Mouse (Mus musculus) neural tube, embryonic 11.5 days (tissue): ENCODE measurements around the gene Hsd17b2. TPM values are rescaled to one million over a fixed set of nuclear protein-coding genes. Genes with fewer than 3 reads are reported as not detected.
"Not testable (repeated sequence)": the region's sequence is repeated elsewhere in the genome, so short reads cannot be mapped to it uniquely, and the experiment has no call there.

ENCODE experiments used
- ATAC-seq: fragments of 200-750 bp; cut with Nextera tagmentation; 2 replicates; pipeline ENCODE4 v1.8.0; 2017; ENCODE audit warnings: moderate number of reproducible peaks, mild to moderate bottlenecking, moderate TSS enrichment, moderate library complexity; ENCODE audit not compliant: insufficient read depth, low FRiP score, low TSS enrichment
- DNase-seq: peaks from one replicate; pipeline ENCODE4 v3.0.0-alpha.2; 2015; ENCODE audit warnings: low spot score
- H3K27ac ChIP-seq: fragments of 300-500 bp; sonication (generic); 2 replicates; pipeline ENCODE4 v1.5.1; 2014; ENCODE audit warnings: low read depth, mild to moderate bottlenecking, low read length
- H3K27me3 ChIP-seq: fragments of 300-500 bp; sonication (generic); 2 replicates; pipeline ENCODE4 v1.6.1; 2014; ENCODE audit warnings: mild to moderate bottlenecking, low read length, mixed read lengths; ENCODE audit not compliant: control insufficient read depth, insufficient read depth
- H3K36me3 ChIP-seq: fragments of 300-500 bp; sonication (generic); 2 replicates; pipeline ENCODE4 v1.6.1; 2014; ENCODE audit warnings: mild to moderate bottlenecking, low read length, moderate library complexity, mixed read lengths; ENCODE audit not compliant: control insufficient read depth, insufficient read depth
- H3K4me1 ChIP-seq: fragments of 300-500 bp; sonication (generic); 2 replicates; pipeline ENCODE4 v1.6.1; 2014; ENCODE audit warnings: low read length, mixed read lengths; ENCODE audit not compliant: control insufficient read depth, insufficient read depth
- H3K4me2 ChIP-seq: fragments of 300-500 bp; sonication (generic); 2 replicates; pipeline ENCODE4 v1.6.1; 2014; ENCODE audit warnings: low read depth, mild to moderate bottlenecking, moderate library complexity
- H3K4me3 ChIP-seq: fragments of 300-500 bp; sonication (generic); 2 replicates; pipeline ENCODE4 v1.5.1; 2014; ENCODE audit warnings: low read depth, low read length
- H3K9ac ChIP-seq: fragments of 300-500 bp; sonication (generic); 2 replicates; pipeline ENCODE4 v1.6.1; 2014; ENCODE audit warnings: mild to moderate bottlenecking, low read length
- H3K9me3 ChIP-seq: fragments of 300-500 bp; sonication (generic); 2 replicates; pipeline ENCODE4 v1.6.1; 2016; ENCODE audit warnings: low read length; ENCODE audit not compliant: control insufficient read depth
- WGBS: fragments of 180-500 bp; shearing (Covaris S2); extraction: QIAGEN DNeasy Blood & Tissue Kit; methylation state at CpG from one replicate; pipeline ENCODE4 v1.1.7; 2014; 5-methylcytosine and 5-hydroxymethylcytosine counted together
- polyA plus RNA-seq: library from polyadenylated mRNA; unstranded; fragments of >200 nt; fragmentation: Nextera tagmentation; extraction: Ambion mirVana; gene quantifications from 2 replicates; pipeline ENCODE4 v1.2.1, GENCODE M21; 2014

Hsd17b2 gene
- polyA plus RNA-seq, 1 experiment from 2014 or later, result not detected

DNA sequence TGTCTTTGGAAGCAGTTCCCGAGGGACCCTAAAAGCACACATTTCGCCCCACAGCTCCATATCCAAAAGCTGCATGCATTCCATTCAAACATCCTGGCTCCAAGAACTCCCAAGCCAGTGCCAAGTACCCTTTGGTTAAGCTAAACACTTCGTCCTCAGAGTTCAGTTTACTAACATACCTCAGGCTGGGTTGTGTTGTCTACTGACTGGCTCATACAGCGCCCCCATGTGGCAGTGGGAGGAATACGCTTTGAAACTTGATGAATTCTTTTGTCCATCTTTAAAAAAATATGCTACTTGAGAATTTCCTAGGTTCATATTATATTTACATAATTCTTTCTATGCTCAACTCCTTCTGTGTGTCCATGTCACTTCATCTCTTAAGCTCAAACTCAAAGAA is 25.9 kb downstream of the Hsd17b2 start:
- DNase-seq (no peak), ATAC-seq (no peak)
- Histone ChIP-seq H3K4me3 (no peak overlapping the region), H3K36me3 (no peaks in the 10 kb centered on the region), H3K4me2 (no peak overlapping the region), H3K4me1 (no peaks in the 10 kb centered on the region), H3K9me3 (no peaks in the 10 kb centered on the region), H3K27me3 (no peaks in the 10 kb centered on the region), H3K9ac (no peak overlapping the region), H3K27ac (no peak overlapping the region)
- WGBS, result 64% methylated on average over 5 of the region's 5 CpGs

GRCm38 (mm10) chr8:117728234-117728633 is 26.5 kb downstream of the Hsd17b2 start:
- no peaks in the 10 kb centered on the region for H3K9me3 ChIP-seq
- DNase-seq, result no peak
- no peaks in the 10 kb centered on the region for H3K27me3 ChIP-seq
- H3K4me3 ChIP-seq, result no peak overlapping the region
- WGBS, result 82% methylated on average over 4 of the region's 4 CpGs
- H3K4me1 ChIP-seq, result no peaks in the 10 kb centered on the region
- H3K4me2 ChIP-seq, result no peak overlapping the region
- H3K36me3 ChIP-seq, result no peaks in the 10 kb centered on the region
- H3K9ac ChIP-seq, result no peak overlapping the region
- H3K27ac ChIP-seq, result no peak overlapping the region
- ATAC-seq, result no peak

DNA sequence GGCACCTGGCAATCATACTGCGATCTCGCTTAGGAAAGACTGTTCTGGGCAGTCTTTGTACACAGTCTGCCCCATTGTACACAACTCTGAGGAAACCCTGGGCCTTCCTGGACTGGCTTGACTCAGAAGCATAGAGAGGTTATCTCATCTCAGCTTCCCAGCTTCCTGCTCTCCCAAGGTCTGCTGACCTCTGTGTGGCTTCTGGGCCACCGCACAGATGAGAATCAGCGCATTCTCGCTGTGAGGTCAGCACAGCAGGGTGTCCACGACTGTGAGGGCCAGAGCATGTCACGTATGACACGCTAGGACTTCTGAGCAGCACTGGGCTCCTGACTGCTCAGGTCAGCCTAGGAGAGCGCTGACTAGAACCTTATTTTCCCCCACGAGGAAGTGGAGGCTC is 29.3 kb downstream of the Hsd17b2 start:
- Histone ChIP-seq H3K36me3 (no peaks in the 10 kb centered on the region), H3K27me3 (no peaks in the 10 kb centered on the region), H3K4me2 (no peak overlapping the region), H3K4me3 (no peak overlapping the region), H3K27ac (no peak overlapping the region), H3K4me1 (no peaks in the 10 kb centered on the region), H3K9ac (no peak overlapping the region), H3K9me3 (no peaks in the 10 kb centered on the region)
- WGBS, result 46% methylated on average over 10 of the region's 10 CpGs
- DNase-seq, result no peak
- no peak for ATAC-seq

GRCm38 (mm10) chr8:117736657-117737175 is 35.0 kb downstream of the Hsd17b2 start:
- H3K4me1 ChIP-seq, result no peaks in the 10 kb centered on the region
- H3K9me3 ChIP-seq, result no peaks in the 10 kb centered on the region
- DNase-seq (no peak), ATAC-seq (no peak)
- no peaks in the 10 kb centered on the region for H3K27me3 ChIP-seq
- no peak overlapping the region for H3K27ac ChIP-seq
- 80% methylated on average over 3 of the region's 3 CpGs for WGBS
- no peak overlapping the region for H3K9ac ChIP-seq
- no peak overlapping the region for H3K4me2 ChIP-seq
- no peak overlapping the region for H3K4me3 ChIP-seq
- no peaks in the 10 kb centered on the region for H3K36me3 ChIP-seq

GRCm38 (mm10) chr8:117738206-117738605 is 36.5 kb downstream of the Hsd17b2 start:
- not testable (repeated sequence) for H3K4me1 ChIP-seq

DNA sequence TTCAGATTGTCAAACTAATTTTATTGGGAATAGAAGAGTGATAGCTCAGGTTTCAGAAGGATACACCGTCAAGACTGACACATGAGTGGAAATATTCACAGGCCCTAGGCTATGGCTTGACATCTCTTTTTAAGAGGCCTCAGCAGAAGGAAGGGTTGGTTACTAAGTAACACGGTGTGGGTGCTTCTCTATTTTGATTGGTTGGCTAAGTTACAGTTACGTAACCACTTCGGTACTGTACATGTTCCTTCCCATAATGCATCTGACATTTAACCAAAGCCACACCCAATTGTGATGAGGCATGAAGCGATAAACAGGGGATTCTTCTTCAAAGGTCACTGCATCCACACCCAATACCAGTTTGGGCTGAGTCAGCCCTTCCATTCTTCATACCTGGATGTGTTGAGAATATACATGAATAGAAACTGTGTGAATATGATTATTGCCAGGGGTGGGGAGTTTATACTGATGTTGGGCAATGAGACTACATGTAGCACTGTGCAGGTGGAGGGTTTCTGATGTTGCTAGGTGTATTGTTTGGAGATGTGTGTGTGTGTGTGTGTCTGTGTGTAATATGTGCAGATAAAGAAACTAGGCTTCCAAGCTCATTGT is 38.8 kb downstream of the Hsd17b2 start:
- Histone ChIP-seq H3K36me3 (no peaks in the 10 kb centered on the region), H3K9me3 (no peaks in the 10 kb centered on the region), H3K27ac (no peak overlapping the region), H3K4me1 (no peaks in the 10 kb centered on the region), H3K9ac (no peak overlapping the region), H3K27me3 (no peaks in the 10 kb centered on the region), H3K4me3 (no peak overlapping the region), H3K4me2 (no peak overlapping the region)
- DNase-seq, result no peak
- 91% methylated on average over 5 of the region's 5 CpGs for WGBS
- ATAC-seq, result no peak

More at GRCm38 (mm10) chr8:117738206-117738605, 36.5 kb downstream of the Hsd17b2 start:
- not testable (repeated sequence) for H3K36me3 ChIP-seq, ATAC-seq, H3K27ac ChIP-seq, DNase-seq, H3K9me3 ChIP-seq, H3K4me3 ChIP-seq, H3K27me3 ChIP-seq, H3K4me2 ChIP-seq, H3K9ac ChIP-seq
- WGBS, result 95% methylated on average over 1 of the region's 1 CpGs

DNA sequence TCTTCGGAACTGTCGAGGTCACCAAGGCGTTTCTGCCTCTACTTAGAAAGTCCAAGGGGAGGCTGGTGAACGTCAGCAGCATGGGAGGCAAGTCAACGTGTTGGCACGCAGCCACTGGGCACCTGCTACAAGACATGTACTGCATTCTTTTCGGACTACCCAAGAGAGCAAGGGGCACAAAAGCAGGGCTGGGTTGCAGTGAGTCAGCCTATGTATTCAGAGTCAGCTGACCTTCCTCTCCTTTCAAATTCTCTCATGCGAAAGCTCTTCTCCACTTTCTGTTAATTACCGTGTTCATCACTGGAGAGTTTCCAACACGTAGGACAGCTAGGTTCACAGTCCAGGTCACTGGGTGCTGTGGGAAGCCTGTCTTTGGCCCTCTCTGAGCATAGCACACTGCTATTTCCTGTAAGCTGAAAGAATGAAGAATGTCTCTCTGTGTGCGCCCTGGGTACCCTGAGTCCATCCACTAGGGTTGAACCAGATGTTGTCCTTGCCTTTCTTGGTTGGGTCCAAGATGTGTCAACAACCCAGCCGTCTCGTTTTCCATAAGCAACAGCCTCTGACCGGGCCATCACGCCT is 40.8 kb downstream of the Hsd17b2 start:
- H3K27ac ChIP-seq, result no peak overlapping the region
- H3K9ac ChIP-seq, result no peak overlapping the region
- no peak overlapping the region for H3K4me3 ChIP-seq
- no peaks in the 10 kb centered on the region for H3K27me3 ChIP-seq
- H3K4me1 ChIP-seq, result no peaks in the 10 kb centered on the region
- no peak overlapping the region for H3K4me2 ChIP-seq
- no peaks in the 10 kb centered on the region for H3K9me3 ChIP-seq
- H3K36me3 ChIP-seq, result no peaks in the 10 kb centered on the region
- ATAC-seq, result no peak
- DNase-seq, result no peak
- WGBS, result 78% methylated on average over 15 of the region's 15 CpGs

- no peaks in the 10 kb centered on the region for H3K36me3 ChIP-seq
- H3K9ac ChIP-seq, result no peak overlapping the region
- no peak overlapping the region for H3K27ac ChIP-seq
- H3K4me3 ChIP-seq, result no peak overlapping the region
- H3K4me1 ChIP-seq, result no peaks in the 10 kb centered on the region
- DNase-seq, result no peak
- no peaks in the 10 kb centered on the region for H3K27me3 ChIP-seq
- ATAC-seq, result no peak
- H3K4me2 ChIP-seq, result no peak overlapping the region
- no peaks in the 10 kb centered on the region for H3K9me3 ChIP-seq
- 94% methylated on average over 5 of the region's 5 CpGs for WGBS
Measured at GRCm38 (mm10) chr8:117746651-117747050, 44.9 kb downstream of the Hsd17b2 start.

DNA sequence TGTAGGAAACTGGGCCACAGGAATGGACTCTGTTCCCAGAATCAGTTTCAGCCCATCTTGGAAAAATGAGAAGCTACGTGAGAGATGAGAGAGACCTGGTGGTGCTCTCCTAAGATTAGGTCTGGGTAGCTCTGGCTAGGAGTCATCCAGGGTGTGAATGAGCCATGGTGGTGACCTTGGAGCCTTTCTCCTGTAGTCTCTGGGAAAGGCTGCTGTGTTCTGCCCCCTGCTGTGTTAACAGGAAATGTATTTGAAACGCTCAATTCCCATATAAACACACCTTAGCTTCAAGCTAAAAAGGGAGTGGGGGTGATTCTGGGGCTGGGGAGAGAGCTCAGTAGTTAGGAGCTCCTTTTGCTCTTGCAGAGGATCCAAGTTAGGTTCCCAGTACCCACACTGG is 45.7 kb downstream of the Hsd17b2 start:
- Histone ChIP-seq H3K9me3 (no peaks in the 10 kb centered on the region), H3K36me3 (no peaks in the 10 kb centered on the region), H3K4me1 (no peaks in the 10 kb centered on the region), H3K27ac (no peak overlapping the region), H3K27me3 (no peaks in the 10 kb centered on the region), H3K9ac (no peak overlapping the region), H3K4me3 (no peak overlapping the region), H3K4me2 (no peak overlapping the region)
- WGBS, result 49% methylated on average over 2 of the region's 2 CpGs
- ATAC-seq (no peak), DNase-seq (no peak)
